Mouse (Mus musculus) brain, embryonic 14.5 days (tissue): ENCODE results near the gene Adh5. TPM values are rescaled to one million over a fixed set of nuclear protein-coding genes. Genes with fewer than 3 reads are reported as not detected.
A peak's percentile ranks its signal among the peaks of the same experiment; 100 is the strongest.

Experiments
- DNase-seq: peaks from one replicate; pipeline ENCODE4 v3.0.0-alpha.2; 2011; ENCODE audit warnings: low read depth
- CTCF ChIP-seq: fragments of 200-500 bp; IDR thresholded peaks from 2 replicates; pipeline ENCODE4 v1.5.1; 2012; ENCODE audit warnings: inconsistent platforms, mild to moderate bottlenecking, moderate library complexity, borderline replicate concordance; ENCODE audit not compliant: insufficient read depth, insufficient read length; ENCODE audit errors: extremely low read depth
- POLR2A ChIP-seq: fragments of 200-500 bp; IDR thresholded peaks from 2 replicates; pipeline ENCODE4 v1.6.1; 2012; ENCODE audit warnings: mild to moderate bottlenecking, inconsistent platforms, borderline replicate concordance; ENCODE audit not compliant: poor library complexity, insufficient read depth, insufficient read length, severe bottlenecking; ENCODE audit errors: extremely low read depth
- polyA plus RNA-seq: library from polyadenylated mRNA; depleted of rRNA; stranded (reverse); fragments of >200 nt; gene quantifications from 2 replicates; pipeline ENCODE4 v1.2.3, GENCODE M21; 2012; rRNA removed

The Adh5 gene
- polyA plus RNA-seq, 1 experiment: 120 TPM

DNA sequence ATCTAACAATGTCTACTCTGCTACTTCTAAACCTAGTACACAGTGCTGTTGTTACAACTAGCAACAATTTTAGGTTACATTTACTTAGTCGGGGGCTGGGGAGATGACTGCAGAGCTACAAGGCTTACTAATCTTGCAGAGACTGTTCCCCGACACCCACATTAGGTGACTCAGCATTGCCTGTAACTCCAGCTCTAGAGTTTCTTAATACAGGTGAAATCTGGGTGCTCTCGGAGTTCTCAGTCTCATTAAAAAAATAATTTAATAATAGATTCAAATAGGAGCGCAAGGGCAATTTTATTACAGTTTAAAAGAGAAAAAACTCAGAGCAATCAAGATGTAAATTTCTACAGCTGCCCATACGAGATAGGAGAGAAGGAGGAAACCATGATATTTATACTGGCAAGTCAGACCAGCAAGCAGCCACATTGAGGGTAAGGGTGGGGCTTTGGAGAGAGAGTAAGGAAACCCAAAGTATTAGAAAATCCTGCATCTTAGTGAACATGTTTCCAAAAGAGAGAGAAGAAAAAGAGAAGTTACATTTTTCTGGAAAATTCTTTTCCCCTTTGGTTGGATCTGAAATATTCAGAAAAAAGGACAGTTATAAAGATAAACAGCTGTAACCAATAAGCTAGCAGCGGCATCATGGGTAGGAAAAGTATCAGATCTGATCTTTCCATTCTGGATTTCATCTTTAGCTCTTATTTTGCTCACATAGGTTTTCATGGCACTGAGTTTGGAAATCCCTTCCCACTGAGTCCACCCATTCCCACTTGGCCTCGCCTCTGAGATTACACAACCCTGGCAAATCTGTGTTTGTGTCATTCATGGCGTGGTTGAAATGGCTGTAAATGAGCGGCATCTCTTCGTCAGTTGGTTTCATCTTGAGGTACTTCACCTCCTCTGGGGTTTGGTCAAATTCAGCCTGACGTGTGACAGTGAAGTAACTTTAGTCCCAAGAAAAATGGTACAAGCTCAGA lies 52.6 kb downstream of the Adh5 start:
- DNase-seq: no peak

DNA sequence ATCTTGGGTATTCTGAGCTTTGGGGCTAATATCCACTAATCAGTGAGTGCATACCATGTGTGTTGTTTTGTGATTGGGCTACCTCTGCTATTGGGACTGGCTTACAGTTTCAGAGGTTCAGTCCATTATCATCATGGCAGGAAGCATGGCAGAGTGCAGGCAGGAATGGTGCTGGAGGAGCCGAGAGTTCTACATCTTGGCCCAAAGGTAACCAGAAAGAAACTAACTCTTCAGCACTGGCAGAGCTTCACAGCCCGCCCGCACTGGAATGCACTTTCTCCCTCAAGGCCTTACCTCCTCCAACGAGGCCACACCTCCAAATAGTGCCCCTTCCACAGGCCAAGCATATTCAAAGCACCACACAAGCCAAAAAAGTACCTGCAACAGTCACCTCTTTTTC lies 55.8 kb downstream of the Adh5 start:
- no peak for DNase-seq
- TF ChIP-seq POLR2A (no peak), CTCF (no peak)

More for the DNA sequence above, 52.6 kb downstream of the Adh5 start:
- TF ChIP-seq CTCF (no peak), POLR2A (no peak)

DNA sequence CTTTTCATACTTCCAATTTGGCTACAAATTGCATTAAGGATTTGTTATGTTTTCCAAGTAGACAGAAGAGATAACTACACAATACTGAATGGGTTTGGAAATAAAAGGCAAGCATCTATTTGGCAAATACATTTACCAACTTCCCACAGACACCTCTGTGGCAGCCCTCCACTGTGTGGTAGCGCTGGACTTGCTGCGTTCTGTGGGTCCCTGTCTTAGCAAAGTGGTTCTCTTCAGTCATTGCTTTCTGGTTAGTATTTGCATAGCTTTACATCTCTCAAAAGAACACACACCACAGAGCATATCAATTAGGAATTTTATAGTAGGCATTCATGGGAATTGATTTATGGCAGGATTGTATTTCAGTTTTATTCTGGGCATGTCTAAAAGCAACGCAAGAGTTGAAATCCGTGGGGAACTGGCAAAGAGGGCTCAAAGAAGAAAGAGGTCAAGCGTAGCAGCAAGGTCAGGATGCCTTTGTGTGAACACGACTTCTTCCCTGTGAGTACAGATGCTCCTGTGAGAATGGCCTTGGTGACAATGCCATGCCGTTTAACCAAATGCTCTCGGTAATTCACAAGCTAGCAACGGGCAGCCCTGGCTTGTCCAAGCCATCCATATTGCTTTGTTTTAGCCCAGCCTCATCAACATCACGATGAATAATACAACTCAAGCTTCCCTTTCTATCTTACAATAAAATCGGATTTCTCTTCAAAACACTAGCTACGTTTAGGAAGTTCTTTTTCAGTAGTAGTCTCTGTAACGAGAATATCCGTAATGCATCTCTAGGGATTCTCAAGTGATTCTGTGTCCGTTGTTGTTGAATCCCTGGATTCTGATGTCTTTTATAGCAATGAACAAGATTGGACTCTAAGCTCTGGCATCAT lies 57.2 kb downstream of the Adh5 start:
- TF ChIP-seq CTCF: no peak
- no peak for TF ChIP-seq POLR2A
- DNase-seq: peak; percentile 18

DNA sequence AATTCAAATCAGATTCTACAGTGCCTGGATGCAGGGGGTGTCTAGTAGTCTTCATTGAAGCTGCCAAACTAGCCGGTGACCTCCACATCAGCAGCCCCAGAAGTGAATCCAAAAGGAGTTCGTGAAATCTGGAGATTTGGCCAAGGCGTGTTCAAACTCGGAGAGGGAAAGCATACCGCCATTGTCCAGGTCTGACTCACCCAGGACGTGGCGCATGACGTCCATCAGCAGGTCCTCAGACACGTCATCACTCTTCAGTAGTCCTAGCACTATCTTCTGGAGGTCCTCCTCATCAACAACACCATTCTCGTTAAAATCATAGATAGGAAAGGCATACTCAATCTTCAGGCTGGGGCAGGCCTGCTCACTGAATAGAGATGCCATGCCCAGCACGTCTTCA lies 60.9 kb downstream of the Adh5 start:
- no peak for DNase-seq
- no peak for TF ChIP-seq CTCF
- no peak for TF ChIP-seq POLR2A

Other genes starting within 250 kb of the Adh5 start
- gene 4930579F01Rik, start 249.3 kb upstream of the Adh5 start, polyA plus RNA-seq: not detected in 2 replicates
- gene Adh7, start 225.3 kb upstream of the Adh5 start, polyA plus RNA-seq: 0.49 and 0.68 TPM in 2 replicates
- 0.55 and 1.5 TPM in 2 replicates for gene Adh1, start 182.1 kb upstream of the Adh5 start, polyA plus RNA-seq
- gene Adh6a, start 129.8 kb upstream of the Adh5 start, polyA plus RNA-seq: 0.03 TPM in 1 of 2 replicates, not detected in the other
- 0.15 and 0.27 TPM in 2 replicates for gene Adh6b, start 101.3 kb upstream of the Adh5 start, polyA plus RNA-seq
- not detected in 2 replicates for gene Adh4, start 27.6 kb upstream of the Adh5 start, polyA plus RNA-seq
- 53.3 and 54.5 TPM in 2 replicates for gene Metap1, start 46.4 kb downstream of the Adh5 start, polyA plus RNA-seq
- 204 and 215 TPM in 2 replicates for gene Eif4e, start 83.1 kb downstream of the Adh5 start, polyA plus RNA-seq